Comparison of ENCODE assay signal across 12 mouse cellular contexts in the genomic region with DNA sequence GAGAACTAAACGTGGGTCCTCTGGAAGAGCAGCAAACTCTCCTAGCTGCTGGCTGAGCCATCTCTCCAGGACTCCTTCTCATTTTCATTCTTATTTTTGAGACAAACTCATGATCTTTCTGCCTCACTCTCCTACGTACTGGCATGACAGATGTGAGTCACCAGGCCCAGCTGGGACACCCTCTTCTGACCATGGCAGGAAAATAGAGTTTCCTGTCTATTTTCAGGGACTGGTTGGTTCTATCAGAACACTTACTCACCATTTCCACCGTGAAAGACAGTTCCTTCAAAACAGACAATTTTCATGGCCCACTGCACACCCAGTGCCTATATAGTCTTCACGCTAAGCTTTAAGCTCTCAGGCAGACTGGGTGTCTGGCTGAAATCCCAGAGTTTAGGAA. TPM values are rescaled to one million over a fixed set of nuclear protein-coding genes. Genes with fewer than 3 reads are reported as not detected.
DNase-seq lines count a peak whose midpoint lies in the region.
"Had no signal": no experiment of that assay in that cellular context is flagged by ENCODE, and none has a peak within 500 bp of the region (broad histone marks: within the 10 kb centered on the region; RNA-seq: fewer than 3 reads in every experiment).

No protein-coding gene starts in this region.

- intact Hi-C loops in left cerebral cortex, postnatal 36 days (cut with DNase I): no loop called here
- intact Hi-C loops in left cerebral cortex, postnatal 10 days (cut with DNase I): no loop called here

- peak; percentile 80 to 89 for DNase-seq in adrenal gland, adult (ENCODE audit: inconsistent age in 2 of 2, low spot score in 1 of 2)
- no peak for DNase-seq in adrenal gland, adult 18-20 months (ENCODE audit: low spot score in 2 of 2)
- DNase-seq in left cerebral cortex, postnatal 36 days (ENCODE audit: low spot score in 2 of 2): peak; percentile 17 to 19
- no peak for DNase-seq in left cerebral cortex, postnatal 10 days (ENCODE audit: extremely low spot score in 1 of 2, low spot score in 2 of 2)
- peak; percentile 40 for DNase-seq in Muller cell, postnatal 12 days (ENCODE audit: inconsistent ontology term)
- peak; percentile 22 for DNase-seq in induced T-regulatory cell, adult 2 months (ENCODE audit: low read depth)
- no peak for DNase-seq in urinary bladder, postnatal 36 days (ENCODE audit: low spot score in 2 of 2)
- no peak for DNase-seq in layer of hippocampus, postnatal 10 days (ENCODE audit: low spot score in 2 of 2)
- DNase-seq: cerebellum, adult 8-10 months; gastrocnemius, adult 2 months; lung, adult 18-20 months; lung, postnatal 4 days had no signal

RNA-seq across cellular contexts. Expression of a gene that starts 35.7 kb away (rescaled TPM):
- 100 to 1,000 TPM in 1 of 2 experiments, 10 to 100 TPM in 1; 74.5 to 128 TPM for total RNA-seq in adrenal gland, adult 18-20 months (2021)
- 1 to 10 TPM; 1.4 to 1.8 TPM for total RNA-seq in left cerebral cortex, postnatal 36 days (2021)
- 1 to 10 TPM; 2.2 to 2.8 TPM for total RNA-seq in left cerebral cortex, postnatal 10 days (2021)
- 1 to 10 TPM in 1 of 2 experiments, under 1 TPM in 1; 0.71 to 3.8 TPM for total RNA-seq in layer of hippocampus, postnatal 10 days (2021)

Comparison
In these comparisons a context has a peak if more than half of its experiments do, and no peak if none do; other contexts are left out.
1. DNase-seq: peak in adrenal gland, adult (2 of 2), left cerebral cortex, postnatal 36 days (2 of 2), Muller cell, postnatal 12 days (single experiment) and induced T-regulatory cell, adult 2 months (single experiment); none in adrenal gland, adult 18-20 months (0 of 2), left cerebral cortex, postnatal 10 days (0 of 2), urinary bladder, postnatal 36 days (0 of 2) and layer of hippocampus, postnatal 10 days (0 of 2).
2. RNA of a gene that starts 35.7 kb away (total RNA-seq): 74.5 to 128 TPM in adrenal gland, adult 18-20 months; 0.71 to 3.8 TPM in layer of hippocampus, postnatal 10 days, 2.2 to 2.8 TPM in left cerebral cortex, postnatal 10 days and 1.4 to 1.8 TPM in left cerebral cortex, postnatal 36 days; every median in the first group is over 10 times any median in the second.